Mouse (Mus musculus) right cerebral cortex, postnatal 4 days (tissue): ENCODE data around the gene Nab2.

Experiments used
- DNase-seq: peaks from one replicate; pipeline ENCODE4 v3.0.0-alpha.2; 2022

The Nab2 gene

DNA sequence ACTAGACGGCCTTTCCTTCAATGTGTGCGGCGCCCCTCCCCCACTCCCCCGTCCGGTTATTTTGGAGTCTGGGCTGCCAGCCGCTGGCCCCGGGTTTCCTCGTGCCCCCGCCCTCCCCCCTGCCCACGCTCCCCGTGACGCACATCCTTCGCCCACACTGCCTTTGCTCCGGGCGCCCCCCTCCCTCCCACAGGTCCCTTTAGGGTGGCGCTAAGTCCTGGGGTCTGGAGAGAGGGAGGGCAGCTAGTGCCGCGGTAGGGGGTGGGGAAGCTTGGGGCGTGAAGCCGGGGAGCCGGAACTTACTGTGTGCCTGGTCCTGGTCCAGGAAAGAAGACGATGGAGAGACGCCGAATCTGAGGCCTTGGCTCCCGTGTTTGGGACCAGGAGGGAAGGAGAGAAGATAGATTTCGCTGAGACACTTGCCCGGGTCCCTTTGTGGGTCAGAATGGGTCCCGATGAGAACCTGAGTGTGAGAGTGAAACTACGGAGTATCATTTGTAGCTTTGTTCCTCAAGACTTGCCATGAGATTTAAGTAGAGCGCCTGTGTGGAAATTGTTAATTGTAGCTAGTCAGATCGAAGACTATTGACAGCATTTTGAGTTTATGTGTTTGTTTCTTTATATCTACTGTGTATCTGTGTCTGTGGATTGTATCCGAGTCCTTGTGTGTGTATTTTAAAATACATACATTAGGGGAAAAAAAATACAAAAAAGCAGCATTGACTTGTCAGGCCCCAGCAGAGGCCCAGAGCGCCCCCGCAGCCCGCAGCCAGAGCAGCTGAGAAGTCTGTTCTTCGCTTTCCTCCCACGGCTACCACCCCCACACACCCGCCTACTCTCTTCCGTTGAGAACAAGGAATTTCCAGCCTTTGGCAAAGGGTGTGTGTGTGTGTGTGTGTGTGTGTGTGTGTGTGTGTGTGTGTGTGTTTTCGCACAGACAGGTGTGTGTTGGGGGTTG, at the start of gene Nab2:
TSS of gene Nab2 (minus strand) at position 476 of the 958 bp plus-strand sequence.
- peak; percentile 70 for DNase-seq

GRCm38 (mm10) chr10:127712736-127713135, 44.4 kb upstream of the Nab2 start:
- DNase-seq: no peak

DNA sequence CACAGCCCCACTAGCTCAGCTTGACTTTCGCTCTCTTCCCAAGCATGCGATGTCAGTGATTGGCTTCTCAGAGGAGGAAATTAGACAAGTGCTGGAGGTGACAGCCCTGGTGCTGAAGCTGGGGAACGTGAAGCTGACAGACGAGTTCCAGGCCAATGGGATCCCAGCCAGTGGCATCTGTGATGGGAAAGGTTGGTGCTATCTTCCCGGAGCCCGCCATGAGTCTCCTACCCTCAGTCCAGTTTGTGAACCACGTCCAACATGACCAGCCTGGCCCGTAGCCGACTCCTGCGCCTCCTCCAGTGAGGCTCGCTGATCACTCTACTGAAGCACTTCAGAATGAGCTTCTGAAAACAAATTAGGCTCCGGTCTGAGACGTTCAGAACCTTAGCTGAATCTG, 42.0 kb upstream of the Nab2 start:
- DNase-seq: no peak

DNA sequence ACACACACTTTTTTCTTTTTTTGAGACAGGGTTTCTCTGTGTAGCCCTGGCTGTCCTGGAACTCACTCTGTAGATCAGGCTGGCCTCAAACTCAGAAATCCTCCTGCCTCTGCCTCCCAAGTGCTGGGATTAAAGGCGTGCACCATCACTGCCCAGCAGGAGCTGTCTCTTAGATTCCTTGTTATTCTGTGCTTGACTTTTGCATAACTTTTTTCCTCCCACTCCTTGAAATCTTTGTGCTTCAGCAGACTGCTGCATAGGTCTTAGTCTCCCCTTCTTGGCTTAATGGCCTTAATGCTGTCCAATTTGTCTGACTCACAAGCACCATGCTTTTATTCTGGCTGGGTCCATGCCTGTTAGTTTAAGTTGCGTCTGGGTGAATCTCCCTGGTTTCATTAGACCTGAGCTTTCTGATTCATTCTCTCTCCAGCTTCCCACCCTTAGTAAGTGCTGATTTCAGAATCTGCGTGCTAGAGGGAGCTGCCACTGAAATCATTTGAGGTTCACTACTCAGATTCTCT, 40.5 kb upstream of the Nab2 start:
- no peak for DNase-seq

DNA sequence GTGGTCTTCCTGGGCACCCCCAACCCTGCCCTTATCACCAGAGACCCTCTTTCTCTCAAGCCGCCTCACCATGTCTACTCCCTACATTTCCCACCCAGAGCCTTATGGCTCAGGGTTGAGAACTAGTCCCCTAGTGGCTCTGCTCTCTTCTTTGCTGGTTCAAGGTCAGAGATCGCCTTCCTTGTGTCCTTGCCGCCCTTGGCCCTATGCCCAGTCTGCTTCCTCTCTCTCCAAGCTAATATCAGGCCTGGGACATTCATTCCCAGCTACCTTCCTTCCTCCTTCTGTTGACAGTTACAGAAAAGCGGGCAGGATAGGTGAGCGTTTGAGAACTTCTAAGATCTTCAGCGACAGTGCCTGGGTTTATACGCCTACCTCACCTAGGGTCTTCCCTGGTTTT, 39.4 kb upstream of the Nab2 start:
- DNase-seq: no peak

DNA sequence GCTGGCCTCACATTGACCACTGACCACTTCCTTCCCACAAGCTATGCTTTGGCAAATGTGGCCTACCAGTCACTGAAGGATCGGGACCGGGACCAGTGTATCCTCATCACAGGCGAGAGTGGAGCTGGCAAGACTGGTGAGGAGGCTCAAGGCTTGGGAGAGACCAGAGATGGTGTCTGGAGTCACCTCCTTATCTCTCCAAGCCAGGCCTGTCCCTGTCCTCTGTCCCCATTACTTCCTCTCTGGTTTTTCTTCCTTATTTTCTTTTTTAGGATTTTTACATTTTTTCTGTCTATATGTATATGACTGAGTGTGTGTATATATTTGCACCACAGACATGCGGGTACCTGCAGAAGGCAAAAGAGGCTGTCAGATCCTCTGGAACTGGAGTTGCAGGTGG, 37.4 kb upstream of the Nab2 start:
- DNase-seq: no peak

GRCm38 (mm10) chr10:127704766-127705220, 36.4 kb upstream of the Nab2 start, which contains the start of gene Myo1a:
Myo1a (plus strand) TSS chr10:127705170.
- DNase-seq: no peak

DNA sequence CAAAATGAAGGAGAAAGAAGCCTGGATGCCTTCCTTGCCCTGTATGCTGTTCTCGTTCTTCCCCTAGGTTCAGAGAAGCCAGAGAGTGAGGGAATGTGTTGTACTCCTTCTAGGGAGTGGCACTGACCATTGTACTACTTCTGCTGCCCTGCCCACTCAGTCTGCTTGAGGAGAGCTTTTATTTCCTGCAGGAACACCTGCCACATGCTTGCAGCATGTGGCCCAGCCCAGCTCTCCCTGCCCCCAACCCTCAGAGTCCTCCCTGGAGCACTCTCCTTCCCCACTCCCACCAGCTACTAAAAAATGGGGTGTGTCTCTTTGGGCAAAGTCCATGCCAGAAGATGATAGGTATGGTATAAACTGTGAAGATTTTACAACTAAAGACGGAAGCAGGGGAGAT, 35.9 kb upstream of the Nab2 start:
- no peak for DNase-seq

DNA sequence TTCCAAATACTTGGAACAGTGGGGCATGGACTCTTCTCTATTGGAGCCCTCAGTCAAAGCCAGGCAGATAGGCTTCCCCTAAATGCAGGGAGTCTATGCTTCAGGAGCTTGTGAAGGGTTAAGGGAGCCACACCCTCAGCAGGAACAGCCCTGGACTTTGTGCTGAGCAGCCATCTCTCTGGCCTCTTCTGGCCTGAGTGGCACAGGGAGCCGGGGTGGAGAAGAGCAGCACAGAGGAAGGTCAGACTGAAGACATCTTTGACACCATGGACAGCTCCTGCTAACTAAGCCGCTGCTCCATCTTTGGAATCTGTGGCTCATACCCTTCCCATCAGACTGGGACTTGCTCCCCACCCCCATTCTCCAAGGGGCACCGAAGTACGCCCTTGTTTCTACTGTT, 34.9 kb upstream of the Nab2 start:
- DNase-seq: no peak

- no peak for DNase-seq
Observed at GRCm38 (mm10) chr10:127698966-127699365, 30.6 kb upstream of the Nab2 start.

GRCm38 (mm10) chr10:127695775-127696174, 27.4 kb upstream of the Nab2 start:
- no peak for DNase-seq

- no peak for DNase-seq
Observed at GRCm38 (mm10) chr10:127694636-127695035, 26.3 kb upstream of the Nab2 start.

DNA sequence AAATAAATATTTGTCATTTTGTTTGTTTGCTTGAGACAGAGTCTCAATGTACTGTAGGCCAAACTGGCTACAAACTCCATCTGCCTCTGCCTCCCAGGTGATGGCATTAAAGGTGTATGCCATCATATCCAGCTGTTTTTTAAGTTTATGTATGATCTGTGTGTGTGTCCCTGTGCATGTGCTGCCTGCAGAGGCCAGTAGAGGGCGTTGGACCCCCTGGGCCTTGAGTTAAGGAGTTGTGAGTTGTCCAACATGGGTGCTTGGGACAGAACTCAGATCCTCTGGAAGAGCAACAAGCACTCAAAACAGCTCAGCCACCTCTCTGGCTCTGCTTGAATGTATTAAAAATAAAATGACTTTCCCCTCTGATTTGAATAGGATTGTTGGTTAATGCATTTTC, 22.7 kb upstream of the Nab2 start:
- no peak for DNase-seq

DNA sequence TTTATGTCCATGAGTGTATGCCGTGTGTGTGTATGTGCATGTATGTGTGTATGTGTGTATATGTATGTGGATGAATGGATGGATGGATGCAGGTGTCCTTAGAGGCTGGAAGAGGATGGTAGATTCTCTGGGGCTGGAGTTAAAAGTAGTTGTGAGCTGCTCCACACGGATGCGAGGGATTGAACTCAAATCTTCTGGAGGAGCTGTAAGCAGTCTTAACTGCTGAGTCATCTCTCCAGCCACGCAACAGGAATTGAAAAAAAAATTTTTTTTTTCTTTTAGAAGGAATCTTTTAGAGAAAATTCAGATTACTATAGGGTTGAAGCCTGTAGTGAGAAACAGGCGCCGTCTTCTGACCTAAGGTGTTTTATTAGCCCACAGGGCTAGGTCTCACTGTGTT, 14.5 kb upstream of the Nab2 start:
- no peak for DNase-seq

DNA sequence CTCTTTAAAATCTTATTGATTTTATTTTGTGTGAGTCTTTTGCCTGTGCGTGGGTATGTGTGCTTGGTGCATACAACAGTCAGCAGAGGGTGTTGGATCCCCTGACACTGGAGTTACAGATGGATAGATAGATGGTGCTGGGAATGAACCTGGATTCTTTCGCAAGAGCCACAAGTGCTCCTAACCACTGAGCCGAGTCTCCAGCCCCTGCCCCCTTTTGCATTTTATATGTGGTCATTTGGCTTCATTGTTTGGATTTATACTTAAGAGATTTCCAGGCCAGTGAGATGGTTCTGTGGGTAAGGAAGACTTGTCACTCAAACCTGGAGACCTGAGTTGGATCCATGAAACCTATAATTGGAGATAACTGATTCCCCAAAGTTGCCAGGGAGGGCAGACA, 11.5 kb upstream of the Nab2 start:
- DNase-seq: no peak

DNA sequence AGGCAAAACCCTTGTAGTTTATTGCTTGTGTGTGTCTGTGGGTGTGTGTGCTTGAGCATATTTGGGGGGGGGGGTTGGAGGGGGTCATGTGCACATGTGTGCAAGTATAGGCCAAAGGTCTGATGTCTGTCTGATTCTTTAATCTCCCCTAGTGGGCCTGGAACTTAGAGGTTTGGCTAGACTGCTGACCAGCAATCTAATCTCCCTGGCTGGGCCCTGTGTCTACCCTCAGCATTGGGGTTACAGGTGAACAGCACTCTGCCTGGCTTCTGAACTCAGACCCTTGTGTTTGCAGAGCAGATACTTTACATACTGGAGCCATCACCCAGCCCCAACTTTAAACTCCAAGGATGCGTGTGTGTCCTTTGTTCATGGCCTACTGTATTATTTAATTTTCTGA, 10.8 kb upstream of the Nab2 start:
- DNase-seq: no peak

- peak; percentile 52 for DNase-seq
Observed at GRCm38 (mm10) chr10:127677591-127678336, 9.4 kb upstream of the Nab2 start.

GRCm38 (mm10) chr10:127676691-127677548, 8.6 kb upstream of the Nab2 start:
- DNase-seq: peak; percentile 92

DNA sequence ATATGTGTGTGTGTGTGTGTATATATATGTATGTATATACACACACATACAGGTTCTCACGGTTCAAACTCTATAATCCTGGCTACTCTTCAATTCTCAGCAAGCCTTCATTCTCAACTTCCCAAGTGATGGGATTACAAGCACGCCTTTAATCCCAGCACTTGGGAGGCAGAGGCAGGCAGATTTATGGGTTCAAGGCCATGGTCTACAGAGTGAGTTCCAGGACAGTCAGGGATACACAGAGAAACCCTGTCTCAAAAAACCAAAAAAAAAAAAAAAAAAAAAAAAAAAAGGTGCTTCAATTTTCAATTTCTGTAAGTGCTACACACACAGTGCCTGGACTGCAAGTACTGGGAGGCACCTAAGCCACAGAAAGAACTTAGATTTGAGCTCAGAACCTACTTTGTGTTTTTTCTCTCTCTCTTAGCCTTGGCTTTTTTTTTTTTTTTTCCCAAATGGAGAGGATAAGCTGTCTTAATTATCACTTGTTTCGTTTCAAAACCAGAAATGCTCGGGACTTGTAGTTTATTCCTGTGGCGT, 7.6 kb upstream of the Nab2 start:
- no peak for DNase-seq

DNA sequence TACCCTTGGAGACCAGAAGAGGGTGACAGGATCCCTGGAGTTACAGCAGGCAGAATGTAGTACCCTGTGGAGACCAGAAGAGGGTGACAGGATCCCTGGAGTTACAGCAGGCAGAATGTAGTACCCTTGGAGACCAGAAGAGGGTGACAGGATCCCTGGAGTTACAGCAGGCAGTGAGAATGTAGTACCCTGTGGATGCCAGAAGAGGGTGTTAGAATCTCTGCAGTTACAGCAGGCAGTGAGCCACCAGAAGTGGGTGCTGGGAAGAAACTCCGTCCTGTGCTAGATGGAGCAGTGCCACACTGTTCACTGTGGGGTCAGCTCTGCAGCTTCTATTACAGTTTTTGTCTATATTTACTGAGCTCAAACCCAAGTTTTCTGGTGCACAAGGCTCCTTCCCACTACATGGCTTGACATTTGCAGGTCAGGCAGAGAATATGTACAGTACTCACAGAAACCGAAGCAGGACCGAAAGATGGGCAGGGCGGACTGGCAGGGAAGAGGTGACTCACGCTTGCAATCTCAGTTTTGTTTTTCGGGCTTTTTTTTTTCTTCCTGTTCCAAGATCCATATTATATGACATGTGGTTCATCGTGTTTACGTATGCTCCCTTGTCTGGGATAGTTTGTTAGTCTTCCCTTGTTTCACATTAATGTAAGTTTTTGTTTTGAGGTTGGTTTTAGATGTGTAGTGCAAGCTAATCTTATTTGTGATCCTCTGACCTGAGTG, 6.6 kb upstream of the Nab2 start:
- peak; percentile 67 for DNase-seq

DNA sequence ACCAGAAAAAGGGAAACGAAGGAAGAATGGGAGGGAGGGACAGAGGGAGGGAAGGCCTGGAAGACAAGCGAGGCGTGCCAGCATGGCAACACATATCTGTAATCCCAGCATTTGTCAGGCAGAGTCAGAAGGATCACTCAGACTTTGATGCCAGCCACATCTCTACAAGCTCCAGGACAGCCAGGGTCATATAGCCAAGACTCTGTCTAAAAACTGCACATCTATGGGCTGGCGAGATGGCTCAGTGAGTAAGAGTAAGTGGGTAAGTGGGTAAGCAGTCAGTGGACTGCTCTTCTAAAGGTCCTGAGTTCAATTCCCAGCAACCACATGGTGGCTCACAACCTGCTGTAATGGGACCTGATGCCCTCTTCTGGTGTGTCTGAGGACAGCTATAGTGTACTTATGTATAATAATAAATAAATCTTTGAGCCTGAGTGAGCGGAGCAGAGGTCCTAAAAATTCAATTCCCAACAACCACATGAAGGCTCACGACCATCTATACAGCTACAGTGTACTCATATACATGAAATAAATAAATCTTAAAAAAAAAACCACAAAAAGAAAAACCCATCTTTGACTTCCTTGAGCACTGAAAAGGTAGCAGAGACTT, 5.8 kb upstream of the Nab2 start:
- no peak for DNase-seq
